Mouse (Mus musculus) adrenal gland, postnatal 0 days (tissue): ENCODE results near the gene Lmx1a. TPM values are rescaled to one million over a fixed set of nuclear protein-coding genes. Genes with fewer than 3 reads are reported as not detected.

Source experiments
- polyA plus RNA-seq: library from polyadenylated mRNA; unstranded; fragments of >200 nt; fragmentation: Nextera tagmentation; extraction: Ambion mirVana; gene quantifications from 2 replicates; pipeline ENCODE4 v1.2.1, GENCODE M21; 2015

Lmx1a gene
- 0.11 and 0.13 TPM in 2 replicates for polyA plus RNA-seq

GRCm38 (mm10) chr1:167689232-167689261, at the start of gene Lmx1a:
Gene Lmx1a (plus strand): TSS chr1:167689237.

Other genes starting within 250 kb of the Lmx1a start
- gene Lrrc52, start 222.5 kb upstream of the Lmx1a start, polyA plus RNA-seq: 0.28 and 0.47 TPM in 2 replicates
- gene Rxrg, start 90.9 kb upstream of the Lmx1a start, polyA plus RNA-seq: 2.2 and 3.6 TPM in 2 replicates